Mouse (Mus musculus): ENCODE results near the gene Tra2a.

Tra2a gene

GRCm38 (mm10) chr6:49211596-49211995 is 52.2 kb downstream of the Tra2a start:
- DNase-seq (ENCODE audit: low spot score) = no peak

- DNase-seq (ENCODE audit: low spot score) = no peak
Measured at GRCm38 (mm10) chr6:49209881-49210854, 53.7 kb downstream of the Tra2a start.

- DNase-seq (ENCODE audit: low spot score) = no peak
Measured at GRCm38 (mm10) chr6:49208935-49209334, 54.9 kb downstream of the Tra2a start.

- no peak for DNase-seq (ENCODE audit: low spot score)
Measured at GRCm38 (mm10) chr6:49208297-49208930, 55.4 kb downstream of the Tra2a start.

GRCm38 (mm10) chr6:49206416-49206815 is 57.4 kb downstream of the Tra2a start:
- DNase-seq (ENCODE audit: low spot score) = no peak

GRCm38 (mm10) chr6:49195188-49195587 is 68.6 kb downstream of the Tra2a start:
- DNase-seq (ENCODE audit: low spot score) = no peak

GRCm38 (mm10) chr6:49194536-49194935 is 69.3 kb downstream of the Tra2a start:
- no peak for DNase-seq (ENCODE audit: low spot score)

Data from urinary bladder, postnatal 10 days (tissue).